Mouse (Mus musculus) gastrocnemius, postnatal 25 days (tissue): ENCODE results near the gene Hsf4. TPM values are rescaled to one million over a fixed set of nuclear protein-coding genes. Genes with fewer than 3 reads are reported as not detected.

Experiments
- DNase-seq: peaks from one replicate; pipeline ENCODE4 v3.0.0; 2022
- microRNA-seq, 2 experiments: library from miRNA; unstranded; fragments of <30 nt; microRNA quantifications; one replicate each; pipeline ENCODE4 v1.2.0; 2021; ENCODE audit warnings: borderline replicate concordance in 2 of 2
- total RNA-seq, 2 experiments: library from RNA; stranded (reverse); gene quantifications; 1 replicate in 1 of 2; 2 replicates in 1 of 2; pipeline ENCODE4 v1.2.3; 2021

The Hsf4 gene
- total RNA-seq, 2 experiments from 2014 or later, result 2.9 to 3.0 TPM

DNA sequence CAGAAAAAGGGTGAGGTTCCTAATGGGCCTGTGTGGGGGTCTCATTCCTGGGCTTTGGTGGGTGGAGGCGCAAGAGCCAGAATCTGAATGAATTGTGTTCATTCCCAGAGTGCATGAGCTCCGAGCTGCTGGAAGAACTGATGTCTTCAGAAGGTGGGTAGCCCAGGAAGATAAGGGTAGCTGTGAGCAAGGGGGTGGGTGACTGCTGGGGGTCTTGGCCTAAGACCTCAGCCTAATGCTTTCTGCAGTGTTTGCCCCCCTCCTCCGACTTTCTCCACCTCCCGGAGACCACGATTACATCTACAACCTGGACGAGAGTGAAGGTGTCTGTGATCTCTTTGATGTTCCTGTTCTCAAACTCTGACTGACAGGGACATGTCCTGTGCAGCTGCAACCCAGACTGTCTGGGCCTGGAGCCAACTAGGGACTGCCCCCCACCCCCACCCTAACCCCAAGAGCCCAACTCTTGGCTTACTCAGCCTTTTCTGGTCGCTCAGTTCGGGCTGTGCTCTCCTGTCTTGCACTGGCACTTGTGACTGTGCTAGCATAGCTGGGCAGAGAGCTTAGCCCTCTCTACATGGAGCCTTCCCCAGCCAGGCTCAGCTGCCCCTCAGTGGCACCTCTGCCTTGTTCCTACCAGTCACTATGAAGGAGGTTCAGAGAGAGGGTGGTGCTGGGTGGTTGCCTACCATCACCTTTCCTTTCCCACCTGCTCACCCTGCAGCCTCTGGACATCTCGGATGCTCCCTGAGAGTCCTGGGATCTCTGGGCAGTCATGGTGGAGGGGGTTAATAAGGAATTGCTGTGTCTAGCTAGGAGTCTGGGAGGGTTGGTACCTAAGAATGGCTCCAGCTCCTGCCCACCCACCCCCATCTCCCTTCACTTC, 35.0 kb downstream of the Hsf4 start:
- DNase-seq, result peak; percentile 46

DNA sequence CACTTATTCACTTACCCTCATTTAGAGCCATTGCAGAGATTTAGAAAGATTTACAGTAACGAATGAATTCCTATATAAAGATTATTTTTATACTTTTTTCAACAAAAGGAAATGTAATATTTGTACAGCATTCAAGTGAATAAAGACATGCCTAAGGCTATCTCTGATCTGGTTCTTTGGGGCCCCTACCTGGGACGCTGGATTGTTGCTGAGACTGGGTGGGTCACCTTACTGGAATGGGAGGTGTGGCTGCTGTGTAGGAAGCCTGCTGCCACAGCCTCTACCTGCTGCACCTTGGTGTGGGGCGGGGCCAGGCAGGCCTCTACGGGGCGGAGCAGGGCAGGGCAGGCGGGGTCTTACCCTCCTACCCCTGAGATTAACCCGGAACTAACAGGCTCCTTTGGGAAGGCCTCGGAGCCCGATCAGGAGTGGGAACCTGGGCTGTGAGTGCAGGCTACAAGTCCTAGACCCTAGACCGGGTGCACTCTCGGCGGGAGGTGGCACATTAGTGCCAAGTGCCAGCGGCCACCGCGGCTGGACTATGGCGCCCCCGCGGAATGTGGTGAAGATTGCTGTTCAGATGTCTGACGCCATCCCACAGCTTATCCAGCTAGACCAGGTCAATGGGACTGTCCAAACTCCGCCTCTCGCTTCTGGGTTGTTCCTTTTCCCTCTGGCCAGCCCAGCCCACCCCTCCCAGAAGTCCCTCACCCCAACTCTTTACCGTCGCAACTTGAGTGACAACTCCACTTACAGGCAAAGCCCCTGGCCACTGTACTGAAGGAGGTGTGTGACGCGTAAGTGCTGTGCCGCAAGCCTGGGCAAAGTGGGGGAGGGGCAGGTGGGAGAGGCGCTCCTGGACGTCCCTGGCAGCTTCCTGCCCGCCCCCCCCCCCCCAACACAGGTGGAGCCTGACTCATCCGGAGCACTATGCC, 35.9 kb downstream of the Hsf4 start, which contains the start of gene Elmo3:
Elmo3 (plus strand) TSS at position 391 of the 935 bp plus-strand sequence.
- DNase-seq, result peak; percentile 46

DNA sequence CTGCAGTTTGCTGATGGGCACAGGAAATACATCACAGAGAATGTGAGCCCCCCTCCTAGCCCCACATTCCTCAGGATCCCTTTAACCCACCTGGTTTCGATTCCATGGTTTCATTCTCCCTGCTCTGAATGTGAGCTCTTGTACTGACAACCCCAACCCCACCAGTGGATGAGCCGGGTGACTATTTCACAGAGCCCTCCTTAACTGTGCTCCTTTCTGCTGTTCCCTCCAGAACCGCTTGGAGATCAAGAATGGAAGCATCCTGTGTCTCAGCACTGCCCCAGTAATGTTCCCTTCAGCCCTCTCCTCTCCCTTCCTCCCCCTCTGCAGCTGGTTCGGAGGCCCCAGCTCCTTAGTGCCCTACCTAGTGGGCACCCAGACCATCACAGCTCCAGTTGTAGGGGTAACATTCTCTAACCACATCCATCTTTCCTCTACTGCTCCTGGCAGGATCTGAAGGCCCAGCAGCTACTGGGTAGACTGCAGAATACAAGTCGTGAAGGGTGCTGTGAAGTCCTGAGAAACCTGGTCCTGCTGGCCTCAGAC, 36.6 kb downstream of the Hsf4 start:
- DNase-seq, result no peak

DNA sequence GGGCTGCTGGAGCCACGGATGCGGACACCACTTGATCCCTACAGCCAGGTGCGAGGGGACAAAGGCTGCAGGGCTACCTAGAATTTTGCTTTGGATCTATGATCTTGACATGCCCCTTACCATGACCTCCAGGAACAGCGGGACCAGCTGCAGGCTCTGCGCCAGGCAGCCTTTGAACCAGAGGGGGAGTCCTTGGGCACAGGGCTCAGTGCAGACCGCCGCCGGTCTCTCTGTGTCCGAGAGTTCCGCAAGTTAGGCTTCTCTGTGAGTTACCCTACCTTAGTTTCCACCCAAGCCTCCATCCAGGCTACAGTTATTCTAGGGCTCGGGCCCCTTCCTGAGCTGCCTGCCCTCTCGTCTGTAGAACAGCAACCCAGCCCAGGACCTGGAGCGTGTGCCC, 38.1 kb downstream of the Hsf4 start:
- no peak for DNase-seq

DNA sequence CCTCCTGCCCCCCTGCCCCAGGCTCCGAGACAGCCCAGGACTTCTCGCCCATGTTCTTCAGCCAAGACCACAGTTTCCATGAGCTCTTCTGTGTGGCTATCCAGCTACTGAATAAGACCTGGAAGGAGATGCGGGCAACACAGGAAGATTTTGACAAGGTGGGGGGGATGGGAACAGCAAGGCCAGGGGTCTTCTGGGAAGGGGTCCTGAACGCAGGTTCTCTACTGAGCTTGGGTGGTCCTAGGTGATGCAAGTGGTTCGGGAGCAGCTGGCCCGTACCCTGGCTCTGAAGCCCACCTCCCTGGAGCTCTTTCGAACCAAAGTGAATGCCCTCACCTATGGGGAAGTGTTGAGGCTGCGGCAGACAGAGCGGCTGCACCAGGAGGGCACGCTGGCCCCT, 38.8 kb downstream of the Hsf4 start:
- DNase-seq, result no peak

DNA sequence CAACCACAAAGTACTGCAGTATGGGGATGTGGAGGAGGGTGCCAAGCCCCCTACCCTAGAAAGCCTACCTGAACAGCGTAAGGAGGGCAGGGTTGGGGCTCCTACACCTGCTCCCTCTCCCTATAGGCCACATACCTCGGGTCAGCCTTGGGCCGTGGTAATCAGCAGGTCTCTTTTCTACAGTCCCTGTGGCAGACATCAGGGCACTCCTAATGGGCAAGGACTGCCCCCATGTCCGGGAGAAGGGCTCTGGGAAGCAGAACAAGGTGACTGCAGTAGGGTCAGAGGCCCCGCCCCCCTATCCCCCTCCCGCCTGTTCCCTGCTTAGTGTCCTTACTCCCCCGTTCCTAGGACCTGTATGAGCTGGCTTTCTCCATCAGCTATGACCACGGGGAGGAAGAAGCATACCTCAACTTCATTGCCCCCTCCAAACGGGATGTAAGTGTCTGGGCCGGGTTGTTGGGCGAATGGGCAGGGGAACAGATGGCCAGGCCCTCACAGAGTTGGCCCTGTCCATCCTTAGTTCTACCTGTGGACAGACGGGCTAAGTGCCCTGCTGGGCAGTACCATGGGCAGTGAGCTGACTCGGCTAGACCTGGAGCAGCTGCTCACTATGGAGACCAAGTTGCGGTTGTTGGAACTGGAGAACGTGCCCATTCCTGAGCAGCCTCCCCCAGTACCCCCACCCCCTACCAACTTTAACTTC, 39.7 kb downstream of the Hsf4 start:
- DNase-seq, result no peak

DNA sequence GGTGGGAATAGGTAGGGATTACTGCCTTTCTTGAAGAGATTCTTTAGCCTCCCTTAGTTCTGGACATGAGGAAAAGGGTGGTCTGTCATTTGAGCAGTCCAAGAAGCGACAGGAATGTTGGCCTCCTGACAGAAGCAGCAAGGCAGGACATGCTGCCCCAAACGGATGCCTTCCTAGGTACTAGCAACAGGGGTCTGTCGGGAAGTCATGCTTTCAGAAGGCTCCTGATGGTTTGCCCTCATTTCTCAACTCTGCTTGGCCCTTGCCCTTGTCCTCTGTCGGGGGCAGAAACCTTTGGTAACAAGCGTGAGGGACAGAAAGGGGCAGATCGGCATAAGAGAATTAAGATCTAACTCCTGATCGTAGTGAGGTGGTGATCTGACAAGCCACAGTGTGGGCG, 40.5 kb downstream of the Hsf4 start:
- no peak for DNase-seq

DNA sequence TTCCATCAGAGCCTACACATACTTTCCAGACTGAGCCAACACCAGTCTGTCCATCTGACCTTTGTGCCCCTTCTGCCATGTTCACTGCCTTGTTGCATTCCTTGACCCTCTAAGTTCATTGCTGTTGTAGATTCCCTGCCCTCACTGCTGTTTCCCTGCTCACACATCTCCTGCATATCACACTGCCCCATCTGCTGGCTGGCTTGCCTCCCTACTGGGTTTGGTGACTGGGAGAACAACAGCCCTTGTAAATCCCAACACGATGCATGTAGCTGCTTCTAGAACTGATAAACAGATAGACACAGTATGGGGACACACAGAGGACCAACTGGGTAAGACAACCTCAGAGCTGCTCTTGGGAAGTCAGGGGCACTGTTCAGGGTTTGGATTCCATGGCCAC, 42.1 kb downstream of the Hsf4 start:
- no peak for DNase-seq

DNA sequence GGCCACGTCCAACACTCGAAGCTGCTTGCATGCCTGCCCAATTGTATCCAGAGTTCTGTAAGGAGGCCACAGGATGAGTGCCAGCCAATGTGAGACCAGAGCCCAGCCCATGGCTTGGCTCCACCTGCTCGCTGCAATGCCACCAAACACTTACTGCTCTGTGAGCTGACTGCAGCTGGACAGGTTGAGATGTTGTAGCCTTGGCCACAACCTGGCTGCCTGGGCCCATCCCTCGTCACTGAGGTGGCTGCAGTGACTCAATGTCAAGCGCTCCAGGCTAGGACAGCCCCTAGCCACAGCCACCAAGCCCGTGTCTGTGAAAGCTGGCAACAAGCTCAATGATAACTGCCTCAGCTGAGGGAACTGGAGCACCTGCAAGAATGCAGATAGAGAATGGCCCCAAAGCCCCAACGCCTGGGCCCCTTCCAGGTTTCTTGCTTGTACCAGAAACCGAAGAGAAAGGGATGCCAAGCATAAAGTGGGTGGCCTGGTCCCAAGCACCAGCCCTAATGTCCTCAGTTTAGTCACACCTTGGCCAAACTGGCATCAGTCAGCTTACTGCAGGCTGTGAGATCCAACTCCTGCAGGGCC, 43.4 kb downstream of the Hsf4 start:
- no peak for DNase-seq

DNA sequence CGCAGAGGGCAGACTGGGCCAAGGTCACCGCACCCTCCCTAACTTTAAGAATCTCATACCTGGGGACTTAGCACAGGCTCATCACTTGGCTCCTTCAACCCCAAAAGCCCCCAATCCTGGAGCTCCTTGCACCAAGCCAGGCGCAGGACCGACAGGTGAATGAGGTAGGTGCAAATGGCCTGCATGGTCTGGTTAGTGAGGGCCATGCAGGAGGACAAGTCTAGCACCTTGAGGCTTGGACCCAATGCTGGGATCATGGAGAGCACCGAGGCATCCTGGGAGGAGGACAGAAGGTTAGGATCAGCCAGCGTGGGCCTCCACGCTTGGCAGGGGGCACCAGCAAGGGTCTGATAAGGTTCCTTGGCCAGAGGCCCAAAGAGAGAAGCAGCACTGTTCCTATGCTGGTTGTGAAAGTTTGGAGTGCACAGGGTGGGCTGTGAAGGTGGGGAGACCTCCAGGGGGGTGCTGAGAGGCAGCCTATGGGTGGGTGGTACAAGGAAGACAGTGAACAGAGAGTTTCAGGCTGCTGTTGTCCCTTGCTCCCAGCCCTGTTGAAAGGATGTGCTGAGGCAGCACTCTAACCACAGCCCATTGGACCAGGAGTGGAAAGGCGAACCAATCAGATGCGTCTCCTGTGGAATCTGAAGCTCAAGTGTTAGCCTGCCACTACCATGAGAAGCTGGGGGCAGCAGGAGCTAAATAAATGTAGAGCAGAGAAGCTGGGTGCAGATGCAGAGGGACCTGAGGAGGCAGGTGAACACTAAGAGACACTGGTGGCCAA, 44.2 kb downstream of the Hsf4 start:
- no peak for DNase-seq

DNA sequence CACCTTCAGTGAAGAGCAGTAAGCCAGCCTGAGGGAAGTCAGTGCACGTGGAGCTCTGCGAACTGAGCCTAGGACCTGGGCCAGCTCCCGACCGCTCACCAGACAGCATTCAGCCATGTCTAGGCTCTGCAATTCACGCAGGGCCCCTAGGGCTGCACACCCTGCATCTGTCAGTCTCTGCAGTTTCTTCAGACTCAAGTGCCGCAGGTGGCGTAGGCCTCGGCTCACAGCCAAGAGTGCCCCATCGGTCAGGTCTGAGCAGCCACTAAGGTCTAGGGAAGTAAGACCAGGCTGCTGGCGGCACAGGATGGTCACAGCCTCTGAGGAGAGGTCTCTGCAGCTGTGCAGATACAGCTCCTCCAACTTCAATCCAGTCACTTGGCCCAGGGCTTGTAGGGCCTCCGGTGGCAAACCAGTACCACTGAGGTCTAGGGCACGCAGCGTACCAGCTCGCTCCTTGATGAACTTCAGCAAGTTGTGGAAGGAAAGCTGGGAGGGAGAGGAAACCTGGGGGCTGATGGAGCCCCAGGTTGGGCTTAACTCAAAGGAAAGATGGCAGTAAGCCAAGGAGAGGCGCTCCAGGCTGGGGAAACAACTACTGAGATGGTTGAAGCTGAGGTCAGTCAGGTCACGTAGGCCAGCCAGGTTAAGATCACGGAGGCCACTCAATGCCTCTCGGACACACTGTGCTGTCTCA, 45.6 kb downstream of the Hsf4 start:
- no peak for DNase-seq

DNA sequence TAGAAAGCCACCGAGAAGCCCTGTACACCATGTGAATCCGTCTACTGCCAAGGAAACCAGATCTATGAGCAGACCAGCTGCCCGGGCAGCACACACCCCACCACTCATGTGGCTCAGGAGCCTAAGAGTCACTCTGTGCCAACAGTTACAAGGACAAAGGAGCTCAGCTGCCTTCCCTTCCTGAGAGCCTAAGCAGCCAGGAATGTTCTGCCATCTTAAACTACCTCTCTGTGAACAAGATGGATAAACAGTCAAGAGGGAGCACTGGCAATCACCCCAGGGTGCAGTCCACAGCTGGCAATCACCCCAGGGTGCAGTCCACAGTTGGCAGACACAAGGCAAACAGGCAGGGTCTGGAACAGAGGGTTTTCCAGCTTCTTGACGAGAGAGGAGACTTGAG, 48.3 kb downstream of the Hsf4 start:
- DNase-seq, result peak; percentile 52

DNA sequence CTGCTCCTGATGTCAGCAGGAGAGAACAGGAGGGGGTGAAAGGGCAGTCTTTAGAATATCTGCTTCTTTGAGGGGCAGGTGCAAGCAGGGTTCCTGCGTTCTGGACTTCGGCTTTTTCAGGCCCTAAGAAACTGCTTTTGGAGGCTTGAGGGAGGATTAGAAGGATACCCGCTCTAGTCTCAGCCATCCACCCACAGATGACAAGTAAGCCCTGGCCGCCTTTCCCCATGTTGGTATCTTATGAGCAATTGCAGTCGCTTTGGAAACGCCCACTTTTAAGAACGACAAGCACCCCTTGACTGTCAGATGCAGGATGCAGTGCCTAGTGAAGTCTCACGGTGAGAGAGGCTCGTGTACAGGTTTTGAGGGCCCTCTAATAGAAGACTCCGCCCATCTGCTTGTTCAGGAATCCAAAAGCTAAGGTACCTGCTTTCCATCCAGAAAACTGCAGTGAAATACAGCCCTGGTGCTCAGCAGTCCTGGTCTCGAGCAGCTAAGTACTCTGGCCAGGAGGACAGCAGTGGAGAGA, 49.1 kb downstream of the Hsf4 start:
- DNase-seq, result no peak

DNA sequence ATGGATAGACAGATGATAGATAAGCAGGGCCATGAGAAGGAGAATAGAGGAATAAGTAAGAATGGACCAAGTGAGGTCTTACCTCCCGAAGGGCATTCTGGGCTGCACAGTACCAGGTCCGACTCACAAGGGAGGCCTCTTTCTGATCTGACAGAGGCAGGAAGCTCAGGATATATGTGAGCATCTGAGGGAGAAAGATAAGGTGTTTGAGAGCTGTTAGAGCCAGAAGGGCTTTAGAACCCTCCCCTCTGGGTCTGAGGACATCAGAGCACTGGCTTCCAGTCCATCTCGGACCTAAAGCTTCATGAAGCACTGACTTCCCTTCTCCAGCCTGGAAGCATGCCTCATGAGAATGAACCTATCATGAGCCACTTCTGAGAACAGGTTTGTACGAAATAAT, 53.6 kb downstream of the Hsf4 start:
- DNase-seq, result no peak

Small RNA genes lying within 50 kb of the gene (microRNA-seq; reads per million reads assigned to microRNA genes)
- gene Gm27320, result 0 reads per million in 2 experiments
- gene Mir328, result 578 to 583 reads per million in 2 experiments

Other genes starting within 250 kb of the Hsf4 start
- gene Ces3a, start 221.2 kb upstream of the Hsf4 start, total RNA-seq, result not detected
- gene Ces3b, start 186.0 kb upstream of the Hsf4 start, total RNA-seq, result not detected
- gene Ces4a, start 138.0 kb upstream of the Hsf4 start, total RNA-seq, result not detected
- 10 to 100 TPM; 42.1 to 42.2 TPM for gene Cbfb, start 99.1 kb upstream of the Hsf4 start, total RNA-seq
- gene D230025D16Rik, start 44.7 kb upstream of the Hsf4 start, total RNA-seq, result 10 to 100 TPM; 13.5 to 24.2 TPM
- gene B3gnt9, start 14.6 kb upstream of the Hsf4 start, total RNA-seq, result 1 to 10 TPM; 2.6 TPM
- gene Tradd, start 5.2 kb upstream of the Hsf4 start, total RNA-seq, result 1 to 10 TPM; 3.0 TPM
- 1 to 10 TPM in 1 of 2 experiments, under 1 TPM in 1; 0.90 to 1.0 TPM for gene Fbxl8, start 5.2 kb upstream of the Hsf4 start, total RNA-seq
- gene Nol3, start 6.3 kb downstream of the Hsf4 start, total RNA-seq, result 10 to 100 TPM; 22.3 to 23.3 TPM
- under 1 TPM; 0.64 to 0.84 TPM for gene 4931428F04Rik, start 20.1 kb downstream of the Hsf4 start, total RNA-seq
- 1 to 10 TPM; 1.4 to 2.5 TPM for gene Exoc3l, start 26.3 kb downstream of the Hsf4 start, total RNA-seq
- gene E2f4, start 27.9 kb downstream of the Hsf4 start, total RNA-seq, result 10 to 100 TPM; 21.8 to 24.5 TPM
- under 1 TPM; 0.49 to 0.99 TPM for gene Elmo3, start 35.8 kb downstream of the Hsf4 start, total RNA-seq
- 1 to 10 TPM in 1 of 2 experiments, under 1 TPM in 1; 0.87 to 1.4 TPM for gene Lrrc29, start 56.5 kb downstream of the Hsf4 start, total RNA-seq
- gene Tmem208, start 56.6 kb downstream of the Hsf4 start, total RNA-seq, result 10 to 100 TPM; 20.5 to 23.1 TPM
- 10 to 100 TPM; 17.4 to 24.6 TPM for gene Fhod1, start 78.2 kb downstream of the Hsf4 start, total RNA-seq
- under 1 TPM; 0.56 to 0.72 TPM for gene Slc9a5, start 79.0 kb downstream of the Hsf4 start, total RNA-seq
- gene Plekhg4, start 103.5 kb downstream of the Hsf4 start, total RNA-seq, result under 1 TPM in 1 of 2 experiments, not detected in 1; 0.11 TPM
- not detected for gene Kctd19, start 143.7 kb downstream of the Hsf4 start, total RNA-seq
- gene Lrrc36, start 143.8 kb downstream of the Hsf4 start, total RNA-seq, result under 1 TPM; 0.41 to 0.67 TPM
- gene Tppp3, start 201.7 kb downstream of the Hsf4 start, total RNA-seq, result 10 to 100 TPM; 86.7 to 99.2 TPM
- gene Zdhhc1, start 227.1 kb downstream of the Hsf4 start, total RNA-seq, result 10 to 100 TPM in 1 of 2 experiments, 1 to 10 TPM in 1; 8.7 to 10.1 TPM
- under 1 TPM; 0.51 to 0.61 TPM for gene Hsd11b2, start 249.0 kb downstream of the Hsf4 start, total RNA-seq